Mouse (Mus musculus): ENCODE data around the gene Csnk2b.
A peak's percentile ranks its signal among the peaks of the same experiment; 100 is the strongest.

Csnk2b gene

DNA sequence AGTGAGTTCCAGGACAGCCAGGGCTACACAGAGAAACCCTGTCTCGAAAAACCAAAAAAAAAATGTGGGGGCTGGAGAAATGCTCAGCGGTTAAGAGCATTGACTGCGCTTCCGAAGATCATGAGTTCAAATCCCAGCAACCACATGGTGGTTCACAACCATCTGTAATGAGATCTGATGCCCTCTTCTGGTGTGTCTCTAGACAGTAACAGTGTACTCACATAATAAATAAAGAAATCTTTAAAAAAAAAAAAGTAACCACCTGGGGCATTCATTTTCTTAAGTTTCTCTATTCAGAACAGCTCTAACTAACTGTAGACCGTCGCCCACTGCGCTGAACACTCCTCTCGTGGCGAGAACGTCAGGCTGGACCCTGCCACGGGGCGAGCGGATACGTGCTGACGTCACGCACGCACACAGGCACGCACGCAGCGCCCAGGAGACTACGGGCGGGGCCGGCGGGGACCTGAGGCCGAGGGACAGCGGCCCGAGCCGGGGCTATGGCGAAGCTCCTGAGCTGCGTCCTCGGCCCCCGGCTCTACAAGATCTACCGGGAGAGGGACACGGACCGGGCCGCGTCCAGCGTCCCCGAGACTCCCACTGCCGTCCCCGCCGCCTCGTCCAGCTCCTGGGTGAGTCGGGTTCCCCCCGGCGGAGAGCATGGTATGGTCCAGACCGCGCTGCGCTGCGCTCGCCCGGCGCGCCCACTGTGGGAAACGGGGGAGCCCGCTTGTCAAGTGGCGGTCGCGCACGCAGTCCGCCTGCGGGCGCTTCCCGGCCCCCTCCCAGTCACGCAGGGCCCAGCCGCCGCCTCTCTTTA is 32.8 kb downstream of the Csnk2b start, which contains the start of gene Abhd16a:
Abhd16a (plus strand) TSS at position 439 of the 820 bp plus-strand sequence.
- peak; percentile 94 for DNase-seq (ENCODE audit: low read depth, low spot score)

- DNase-seq (ENCODE audit: low read depth, low spot score): no peak
Measured at GRCm38 (mm10) chr17:35088151-35088550, 33.7 kb downstream of the Csnk2b start.

DNA sequence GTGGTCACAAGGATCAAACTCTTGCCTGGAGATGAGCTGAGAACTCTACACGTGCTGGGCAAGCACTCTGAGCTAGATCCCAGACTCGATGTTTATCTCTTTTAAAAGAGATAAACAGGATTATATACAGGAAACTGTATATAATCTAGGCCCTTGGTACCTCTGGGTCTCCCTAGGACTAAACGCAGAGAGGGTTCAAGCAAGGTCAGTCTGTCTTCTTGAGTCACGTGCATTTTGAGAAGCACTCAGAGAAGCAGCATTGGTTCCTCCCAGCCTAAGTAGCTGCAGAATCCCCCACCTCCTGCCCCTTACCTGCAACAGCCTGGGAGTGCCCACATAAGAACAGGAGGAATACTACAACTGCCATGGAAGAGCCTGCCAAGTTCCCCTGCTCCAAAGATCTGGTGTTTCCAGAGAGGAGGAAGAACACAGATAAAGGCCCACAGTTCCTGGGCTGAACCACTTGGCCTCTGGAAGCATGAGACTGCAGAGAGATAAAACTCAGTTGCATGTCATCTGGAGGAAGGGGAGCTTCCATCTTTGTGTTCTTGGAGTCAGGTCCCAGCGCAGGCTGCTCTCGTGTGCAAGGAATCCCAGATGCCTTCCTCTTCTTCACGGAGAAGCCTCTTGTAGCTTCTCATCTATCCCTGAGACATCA is 36.5 kb downstream of the Csnk2b start, which contains the start of gene Ly6g6f:
Ly6g6f (minus strand) TSS at position 403 of the 658 bp plus-strand sequence.
- no peak for DNase-seq (ENCODE audit: low read depth, low spot score)

GRCm38 (mm10) chr17:35083929-35084497 is 37.8 kb downstream of the Csnk2b start:
- no peak for DNase-seq (ENCODE audit: low read depth, low spot score)

- no peak for DNase-seq (ENCODE audit: low read depth, low spot score)
Measured at GRCm38 (mm10) chr17:35082841-35083576, 38.8 kb downstream of the Csnk2b start.

DNA sequence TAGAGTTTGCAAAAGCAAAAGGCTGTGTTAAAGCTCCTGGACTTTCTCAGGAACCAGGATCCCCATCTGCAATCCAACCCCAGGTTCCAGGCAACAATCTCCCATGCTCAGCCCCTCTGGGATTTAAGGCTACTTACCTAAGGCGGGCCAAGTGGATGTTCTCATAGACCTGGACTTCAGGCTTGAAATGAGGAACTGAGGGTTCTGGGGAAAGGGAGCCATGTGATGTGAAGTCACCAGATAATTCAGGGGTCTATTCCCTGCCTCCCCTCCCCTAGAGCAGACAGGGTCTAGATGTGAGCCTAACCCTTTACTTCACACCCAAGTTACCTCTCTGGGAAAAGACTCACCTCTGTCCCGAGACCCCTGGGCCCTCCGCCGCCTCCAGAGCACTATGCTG is 41.1 kb downstream of the Csnk2b start:
- DNase-seq (ENCODE audit: low read depth, low spot score): no peak

GRCm38 (mm10) chr17:35080248-35080647 is 41.6 kb downstream of the Csnk2b start:
- DNase-seq (ENCODE audit: low read depth, low spot score): no peak

GRCm38 (mm10) chr17:35079778-35080177 is 42.1 kb downstream of the Csnk2b start:
- no peak for DNase-seq (ENCODE audit: low read depth, low spot score)

- DNase-seq (ENCODE audit: low read depth, low spot score): no peak
Measured at GRCm38 (mm10) chr17:35077786-35078233, 44.0 kb downstream of the Csnk2b start, which contains the start of gene Ly6g6d. TSS of gene Ly6g6d (minus strand) at chr17:35078065.

GRCm38 (mm10) chr17:35077285-35077684 is 44.6 kb downstream of the Csnk2b start:
- DNase-seq (ENCODE audit: low read depth, low spot score): no peak

GRCm38 (mm10) chr17:35076507-35077176 is 45.2 kb downstream of the Csnk2b start, which contains the start of gene Ly6g6e:
TSS of gene Ly6g6e (plus strand) at chr17:35076902.
- no peak for DNase-seq (ENCODE audit: low read depth, low spot score)

GRCm38 (mm10) chr17:35074097-35074496 is 47.8 kb downstream of the Csnk2b start:
- no peak for DNase-seq (ENCODE audit: low read depth, low spot score)

GRCm38 (mm10) chr17:35071454-35071853 is 50.4 kb downstream of the Csnk2b start:
- DNase-seq (ENCODE audit: low read depth, low spot score): no peak

DNA sequence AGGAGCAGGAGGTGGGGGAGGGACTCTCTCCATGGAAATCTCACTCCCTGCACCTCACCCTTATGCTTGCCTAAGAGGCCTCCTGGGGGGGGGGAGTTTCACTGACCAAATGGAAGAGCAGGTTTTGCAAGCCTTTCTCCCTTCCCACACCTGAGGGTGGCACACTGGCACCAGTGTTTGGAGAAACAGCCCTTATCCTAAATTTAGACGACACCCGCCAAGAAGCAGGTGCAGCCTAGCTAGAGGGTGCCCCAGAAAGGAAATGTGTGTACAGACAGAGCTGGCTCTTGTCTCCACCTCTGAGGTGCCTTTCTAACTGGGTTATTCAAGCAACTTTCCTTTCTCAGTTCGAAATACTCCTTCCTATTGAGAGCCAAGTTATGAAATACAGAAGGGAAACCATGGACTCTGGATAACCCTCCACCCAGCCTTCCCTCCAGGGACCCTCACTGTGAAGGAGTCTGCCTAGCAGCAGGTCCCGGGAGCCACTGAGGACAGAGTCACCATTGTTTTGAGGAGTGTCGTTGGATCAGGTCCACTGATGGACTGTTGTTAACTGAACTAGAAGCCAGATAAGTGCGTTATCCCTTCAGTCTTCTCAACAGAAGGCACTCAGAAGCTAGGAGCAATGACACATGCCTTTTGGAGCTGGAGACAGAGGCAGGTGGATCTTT is 51.2 kb downstream of the Csnk2b start:
- no peak for DNase-seq (ENCODE audit: low read depth, low spot score)

DNA sequence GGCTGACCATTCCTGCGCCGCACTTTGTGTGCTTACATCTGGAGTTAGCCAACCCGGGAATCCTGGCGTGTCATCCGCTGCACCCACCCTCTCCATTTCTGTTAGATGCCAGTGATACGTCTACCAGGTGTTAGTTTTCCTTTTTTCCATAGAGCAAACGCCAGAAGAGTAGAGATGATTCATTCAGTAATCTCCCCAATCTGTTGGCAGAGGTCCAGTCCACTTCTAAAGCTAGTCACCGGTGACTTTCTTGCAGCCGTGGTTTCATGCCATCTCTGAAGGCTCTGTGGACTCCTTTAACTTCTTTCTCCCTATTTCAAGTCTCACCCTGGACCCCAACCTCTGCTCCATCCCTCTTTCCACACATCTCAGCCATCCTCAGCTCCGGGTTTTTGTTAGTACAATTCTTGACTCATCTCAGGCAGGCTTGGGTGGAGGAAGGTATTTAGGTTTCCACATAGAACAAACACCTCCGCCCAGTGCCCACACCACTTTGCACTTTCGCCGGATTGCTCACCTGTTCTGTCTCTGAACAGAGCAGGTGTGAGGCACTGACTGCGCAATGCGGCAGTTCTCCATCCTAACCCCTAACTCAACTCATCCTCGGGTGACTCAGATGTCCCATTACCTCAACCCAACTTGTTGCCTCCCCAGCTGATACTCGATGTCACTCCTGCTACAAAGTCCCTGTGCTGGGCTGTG is 53.5 kb downstream of the Csnk2b start:
- DNase-seq (ENCODE audit: low read depth, low spot score): no peak
